Mouse (Mus musculus): ENCODE measurements around the gene Pim3. TPM values are rescaled to one million over a fixed set of nuclear protein-coding genes. Genes with fewer than 3 reads are reported as not detected.

Pim3 gene
- polyA plus RNA-seq, 1 experiment, result 26.9 TPM

DNA sequence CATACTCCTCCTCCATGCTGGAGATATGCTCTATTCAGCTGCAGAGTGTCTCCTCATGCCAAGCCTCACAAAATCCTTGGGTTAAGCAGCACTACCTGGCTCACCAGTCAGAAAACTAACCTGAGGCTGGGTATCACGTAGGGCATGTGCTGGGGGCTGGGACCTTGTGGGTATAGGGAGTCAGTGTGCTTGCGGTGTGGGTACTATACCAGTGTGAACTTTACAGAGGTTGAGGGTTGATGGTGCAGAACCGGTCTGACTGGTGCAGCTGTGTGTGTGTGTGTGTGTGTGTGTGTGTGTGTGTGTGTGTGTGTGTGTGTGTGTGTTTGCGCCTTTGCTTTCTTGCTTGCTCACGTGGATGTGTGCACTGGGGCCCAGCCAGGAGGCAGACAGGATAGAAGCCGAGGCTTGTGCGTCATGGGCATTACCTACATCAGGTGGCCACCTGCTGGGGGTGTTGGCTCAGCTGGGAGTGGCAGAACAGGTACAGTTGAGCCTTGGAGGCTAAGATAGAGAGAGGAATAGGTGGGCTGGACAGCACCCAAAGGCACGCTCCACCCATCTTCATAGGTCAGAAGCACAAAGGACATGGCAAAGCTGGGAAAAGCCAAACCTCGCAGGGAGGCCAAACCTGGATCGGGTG, 10.4 kb upstream of the Pim3 start:
- H3ac ChIP-seq (ENCODE audit: control insufficient read depth, insufficient read length), result no peak overlapping the region
- H3K27me3 ChIP-seq (ENCODE audit: control insufficient read depth, insufficient read depth, insufficient read length), result no peaks in the 10 kb centered on the region
- H3K36me3 ChIP-seq (ENCODE audit: control insufficient read depth, insufficient read depth), result no peaks in the 10 kb centered on the region
- TF ChIP-seq TCF3 (IDR thresholded peaks at IDR 0.05; ENCODE audit: insufficient read length, low read depth) (no peak), SRF (IDR thresholded peaks at IDR 0.05; ENCODE audit: control insufficient read depth, insufficient read length, low read depth) (no peak), USF1 (IDR thresholded peaks at IDR 0.05; ENCODE audit: low read depth) (no peak), POLR2AphosphoS2 (IDR thresholded peaks at IDR 0.05; ENCODE audit: insufficient read length, low read depth) (no peak), MYOD1 (IDR thresholded peaks at IDR 0.05; ENCODE audit: control insufficient read depth in 1 of 3, insufficient read length in 2 of 3, low read depth in 2 of 3) (no peak), TCF12 (IDR thresholded peaks at IDR 0.05; ENCODE audit: insufficient read depth, poor library complexity, severe bottlenecking) (no peak), POLR2A (IDR thresholded peaks at IDR 0.05; ENCODE audit: insufficient read length, low read depth) (no peak)
- no peak overlapping the region for H3K4me2 ChIP-seq (ENCODE audit: low read depth)
- H3K4me3 ChIP-seq, result no peak overlapping the region
- no peaks in the 10 kb centered on the region for H3K79me2 ChIP-seq (ENCODE audit: control insufficient read depth, insufficient read depth)

DNA sequence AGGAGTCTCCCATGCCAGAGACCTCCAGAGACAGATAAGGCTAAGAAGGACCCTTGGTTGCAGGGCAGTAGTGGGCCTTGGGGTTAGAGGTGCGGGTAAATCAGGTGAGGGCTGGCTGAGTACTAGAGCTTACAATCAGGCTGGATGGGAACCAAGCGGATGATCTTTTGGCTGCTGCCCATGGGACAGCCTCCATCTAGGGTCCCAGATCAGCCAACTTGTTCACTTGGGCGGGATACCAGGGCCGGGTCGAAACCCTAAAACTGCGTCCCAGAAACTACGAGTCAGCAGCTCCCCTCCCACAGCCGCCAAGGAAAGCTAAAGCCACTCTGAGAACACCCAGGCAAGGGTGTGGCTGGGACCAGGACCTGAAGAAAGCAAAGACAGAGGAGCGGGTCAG, 8.9 kb upstream of the Pim3 start:
- Histone ChIP-seq H3ac (ENCODE audit: control insufficient read depth, insufficient read length) (no peak overlapping the region), H3K4me2 (ENCODE audit: low read depth) (no peak overlapping the region), H3K4me3 (no peak overlapping the region), H3K79me2 (ENCODE audit: control insufficient read depth, insufficient read depth) (no peaks in the 10 kb centered on the region), H3K36me3 (ENCODE audit: control insufficient read depth, insufficient read depth) (no peaks in the 10 kb centered on the region), H3K27me3 (ENCODE audit: control insufficient read depth, insufficient read depth, insufficient read length) (no peaks in the 10 kb centered on the region)
- TF ChIP-seq SRF (IDR thresholded peaks at IDR 0.05; ENCODE audit: control insufficient read depth, insufficient read length, low read depth), result no peak
- TF ChIP-seq CEBPB (IDR thresholded peaks at IDR 0.05; ENCODE audit: insufficient read depth, poor library complexity, severe bottlenecking), result no peak
- TF ChIP-seq POLR2AphosphoS2 (IDR thresholded peaks at IDR 0.05; ENCODE audit: insufficient read length, low read depth), result no peak
- TF ChIP-seq TCF12 (IDR thresholded peaks at IDR 0.05; ENCODE audit: insufficient read depth, poor library complexity, severe bottlenecking), result no peak
- no peak for TF ChIP-seq REST (IDR thresholded peaks at IDR 0.05; ENCODE audit: insufficient read depth, insufficient read length)
- TF ChIP-seq E2F4 (IDR thresholded peaks at IDR 0.05; ENCODE audit: insufficient read depth), result no peak
- no peak for TF ChIP-seq MYOD1 (IDR thresholded peaks at IDR 0.05; ENCODE audit: control insufficient read depth in 1 of 3, insufficient read length in 2 of 3, low read depth in 2 of 3)
- TF ChIP-seq POLR2A (IDR thresholded peaks at IDR 0.05; ENCODE audit: insufficient read length, low read depth), result no peak
- no peak for TF ChIP-seq TCF3 (IDR thresholded peaks at IDR 0.05; ENCODE audit: insufficient read length, low read depth)
- TF ChIP-seq MYOG (IDR thresholded peaks at IDR 0.05; ENCODE audit: control insufficient read depth in 1 of 3, insufficient read depth in 1 of 3, insufficient read length in 2 of 3, low read depth in 2 of 3), result no peak
- no peak for TF ChIP-seq USF1 (IDR thresholded peaks at IDR 0.05; ENCODE audit: low read depth)

DNA sequence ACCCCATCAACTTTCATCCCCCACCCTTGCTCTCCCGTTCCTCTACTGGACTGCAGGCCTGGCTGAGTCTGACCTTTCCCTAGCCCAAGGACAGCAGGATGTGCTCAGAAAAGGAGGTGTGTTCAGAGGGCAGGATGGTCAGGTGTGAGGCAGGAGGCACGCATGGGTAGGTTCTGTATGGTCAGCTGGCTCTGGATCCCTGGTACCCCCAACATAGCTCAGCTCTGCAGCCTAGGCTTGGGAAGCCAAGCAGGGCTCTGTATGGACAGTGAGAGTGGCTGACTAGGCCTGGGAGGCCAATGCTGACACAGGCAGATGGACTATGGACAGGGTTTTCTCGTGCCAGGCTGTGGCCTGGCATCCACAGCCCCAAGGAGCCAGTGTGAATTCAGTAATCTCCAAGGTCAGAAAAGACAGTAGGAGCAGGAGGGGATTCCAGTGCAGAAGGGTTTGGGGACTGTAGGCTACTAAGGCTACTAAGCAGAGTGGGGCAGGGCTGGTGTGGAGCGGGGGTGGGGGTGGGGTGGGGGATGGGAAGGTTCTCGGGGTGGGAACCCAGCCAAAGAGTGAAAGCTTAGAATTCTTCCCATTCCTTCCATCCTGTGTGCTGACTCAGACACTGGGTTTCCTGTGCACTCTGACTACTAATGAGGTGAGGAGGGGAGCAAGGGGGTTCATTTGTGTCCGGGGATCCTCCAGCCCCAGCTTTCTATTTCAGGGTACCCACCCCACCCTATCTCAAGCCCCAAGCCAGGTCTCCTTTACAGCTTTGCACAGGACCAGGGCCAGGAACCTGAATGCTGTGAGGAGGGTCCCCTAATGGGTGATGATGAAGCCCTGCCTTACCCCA, 7.6 kb upstream of the Pim3 start:
- H3K4me3 ChIP-seq, result no peak overlapping the region
- H3K27me3 ChIP-seq (ENCODE audit: control insufficient read depth, insufficient read depth, insufficient read length), result no peaks in the 10 kb centered on the region
- no peaks in the 10 kb centered on the region for H3K36me3 ChIP-seq (ENCODE audit: control insufficient read depth, insufficient read depth)
- no peaks in the 10 kb centered on the region for H3K79me2 ChIP-seq (ENCODE audit: control insufficient read depth, insufficient read depth)
- H3K4me2 ChIP-seq (ENCODE audit: low read depth), result peak overlapping the region; percentile 79
- no peak for TF ChIP-seq TCF12 (IDR thresholded peaks at IDR 0.05; ENCODE audit: insufficient read depth, poor library complexity, severe bottlenecking)
- no peak for TF ChIP-seq CEBPB (IDR thresholded peaks at IDR 0.05; ENCODE audit: insufficient read depth, poor library complexity, severe bottlenecking)
- no peak for TF ChIP-seq SRF (IDR thresholded peaks at IDR 0.05; ENCODE audit: control insufficient read depth, insufficient read length, low read depth)
- no peak for TF ChIP-seq POLR2A (IDR thresholded peaks at IDR 0.05; ENCODE audit: insufficient read length, low read depth)
- no peak for TF ChIP-seq MAX (IDR thresholded peaks at IDR 0.05; ENCODE audit: low read depth)
- TF ChIP-seq TCF3 (IDR thresholded peaks at IDR 0.05; ENCODE audit: insufficient read length, low read depth), result no peak
- TF ChIP-seq USF1 (IDR thresholded peaks at IDR 0.05; ENCODE audit: low read depth), result no peak
- TF ChIP-seq E2F4 (IDR thresholded peaks at IDR 0.05; ENCODE audit: insufficient read depth), result no peak
- no peak for TF ChIP-seq MYOG (IDR thresholded peaks at IDR 0.05; ENCODE audit: control insufficient read depth in 1 of 3, insufficient read depth in 1 of 3, insufficient read length in 2 of 3, low read depth in 2 of 3)
- TF ChIP-seq MYOD1 (IDR thresholded peaks at IDR 0.05; ENCODE audit: control insufficient read depth in 1 of 3, insufficient read length in 2 of 3, low read depth in 2 of 3), result no peak
- no peak for TF ChIP-seq REST (IDR thresholded peaks at IDR 0.05; ENCODE audit: insufficient read depth, insufficient read length)
- TF ChIP-seq POLR2AphosphoS2 (IDR thresholded peaks at IDR 0.05; ENCODE audit: insufficient read length, low read depth), result no peak
- H3ac ChIP-seq (ENCODE audit: control insufficient read depth, insufficient read length), result no peak overlapping the region

DNA sequence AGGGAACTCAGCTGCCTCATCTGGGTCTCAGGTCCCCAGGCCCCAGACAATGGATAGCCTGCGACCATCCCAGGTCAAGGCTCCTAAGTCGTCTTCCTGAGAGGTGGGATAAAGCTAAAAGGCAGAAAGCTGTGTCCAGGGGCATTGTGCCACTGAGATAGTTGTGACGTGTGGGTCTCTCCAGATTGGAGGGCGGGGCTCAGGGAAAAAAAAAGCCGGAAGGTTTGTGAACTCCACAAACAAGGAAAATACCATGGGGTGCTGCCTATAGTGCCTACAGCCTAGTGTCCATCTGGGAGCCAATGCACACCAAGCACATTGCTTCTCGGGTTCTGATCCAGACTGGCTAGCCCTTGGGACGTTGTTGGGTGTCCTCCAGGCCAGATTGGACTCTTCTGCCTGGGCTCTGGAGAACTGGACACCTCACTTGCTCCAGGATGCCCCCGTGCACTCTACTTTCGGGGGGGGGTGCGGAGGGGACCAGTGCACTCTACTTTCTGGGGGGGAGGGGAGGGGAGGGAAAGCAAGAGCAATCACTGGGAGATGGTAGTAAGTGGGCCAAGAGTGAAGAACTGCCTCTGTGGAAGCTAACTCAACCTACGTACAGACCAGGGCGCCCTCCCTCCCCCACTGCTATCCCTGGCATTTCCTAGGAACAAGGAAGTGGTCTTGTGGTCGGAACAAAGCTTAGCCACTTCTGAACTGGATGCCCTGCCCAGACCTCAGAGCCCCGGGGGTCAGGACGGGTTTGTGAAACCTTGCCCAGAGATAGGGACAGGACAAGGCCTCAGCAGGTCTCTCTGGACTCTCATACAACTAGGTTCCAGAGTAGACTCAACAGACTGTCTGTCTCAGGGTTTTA, 6.8 kb upstream of the Pim3 start:
- Histone ChIP-seq H3ac (ENCODE audit: control insufficient read depth, insufficient read length) (no peak overlapping the region), H3K79me2 (ENCODE audit: control insufficient read depth, insufficient read depth) (no peaks in the 10 kb centered on the region), H3K4me3 (no peak overlapping the region), H3K27me3 (ENCODE audit: control insufficient read depth, insufficient read depth, insufficient read length) (no peaks in the 10 kb centered on the region), H3K36me3 (ENCODE audit: control insufficient read depth, insufficient read depth) (no peaks in the 10 kb centered on the region), H3K4me2 (ENCODE audit: low read depth) (peak overlapping the region; percentile 79)
- TF ChIP-seq TCF3 (IDR thresholded peaks at IDR 0.05; ENCODE audit: insufficient read length, low read depth) (no peak), MYOD1 (IDR thresholded peaks at IDR 0.05; ENCODE audit: control insufficient read depth in 1 of 3, insufficient read length in 2 of 3, low read depth in 2 of 3) (no peak), SRF (IDR thresholded peaks at IDR 0.05; ENCODE audit: control insufficient read depth, insufficient read length, low read depth) (no peak), MAX (IDR thresholded peaks at IDR 0.05; ENCODE audit: low read depth) (no peak), USF1 (IDR thresholded peaks at IDR 0.05; ENCODE audit: low read depth) (no peak), CEBPB (IDR thresholded peaks at IDR 0.05; ENCODE audit: insufficient read depth, poor library complexity, severe bottlenecking) (no peak), POLR2A (IDR thresholded peaks at IDR 0.05; ENCODE audit: insufficient read length, low read depth) (peak; percentile 50), TCF12 (IDR thresholded peaks at IDR 0.05; ENCODE audit: insufficient read depth, poor library complexity, severe bottlenecking) (no peak), MYOG (IDR thresholded peaks at IDR 0.05; ENCODE audit: control insufficient read depth in 1 of 3, insufficient read depth in 1 of 3, insufficient read length in 2 of 3, low read depth in 2 of 3) (peak in 1 of 3 experiments; percentile 27), E2F4 (IDR thresholded peaks at IDR 0.05; ENCODE audit: insufficient read depth) (no peak)
